Mouse (Mus musculus): ENCODE measurements at regions not wholly inside any gene's neighbourhood (a gene's known extent, or its start where the extent isn't known, plus 50 kb on each side); places are given as distances from the start of the nearest gene placed in this dataset.

- TF ChIP-seq CTCF (IDR thresholded peaks at IDR 0.05; ENCODE audit: low read depth, low read length) (no peak), POLR2A (IDR thresholded peaks at IDR 0.05; ENCODE audit: insufficient read depth, low read length) (no peak)
These were observed 126.5 kb upstream of the 5730507C01Rik start for GRCm38 (mm10) chr12:18387821-18388220.

Measured in ES-Bruce4 (cell line).